Mouse (Mus musculus) c-Kit-positive CD71-positive TER-119-negative erythroid progenitor cells, embryonic 14.5 days (primary cell): Measurements from ENCODE around the gene C530025M09Rik.

Source experiments
- DNase-seq: peaks from one replicate; pipeline ENCODE4 v3.0.0-alpha.2; 2013; ENCODE audit warnings: low read depth

C530025M09Rik gene

DNA sequence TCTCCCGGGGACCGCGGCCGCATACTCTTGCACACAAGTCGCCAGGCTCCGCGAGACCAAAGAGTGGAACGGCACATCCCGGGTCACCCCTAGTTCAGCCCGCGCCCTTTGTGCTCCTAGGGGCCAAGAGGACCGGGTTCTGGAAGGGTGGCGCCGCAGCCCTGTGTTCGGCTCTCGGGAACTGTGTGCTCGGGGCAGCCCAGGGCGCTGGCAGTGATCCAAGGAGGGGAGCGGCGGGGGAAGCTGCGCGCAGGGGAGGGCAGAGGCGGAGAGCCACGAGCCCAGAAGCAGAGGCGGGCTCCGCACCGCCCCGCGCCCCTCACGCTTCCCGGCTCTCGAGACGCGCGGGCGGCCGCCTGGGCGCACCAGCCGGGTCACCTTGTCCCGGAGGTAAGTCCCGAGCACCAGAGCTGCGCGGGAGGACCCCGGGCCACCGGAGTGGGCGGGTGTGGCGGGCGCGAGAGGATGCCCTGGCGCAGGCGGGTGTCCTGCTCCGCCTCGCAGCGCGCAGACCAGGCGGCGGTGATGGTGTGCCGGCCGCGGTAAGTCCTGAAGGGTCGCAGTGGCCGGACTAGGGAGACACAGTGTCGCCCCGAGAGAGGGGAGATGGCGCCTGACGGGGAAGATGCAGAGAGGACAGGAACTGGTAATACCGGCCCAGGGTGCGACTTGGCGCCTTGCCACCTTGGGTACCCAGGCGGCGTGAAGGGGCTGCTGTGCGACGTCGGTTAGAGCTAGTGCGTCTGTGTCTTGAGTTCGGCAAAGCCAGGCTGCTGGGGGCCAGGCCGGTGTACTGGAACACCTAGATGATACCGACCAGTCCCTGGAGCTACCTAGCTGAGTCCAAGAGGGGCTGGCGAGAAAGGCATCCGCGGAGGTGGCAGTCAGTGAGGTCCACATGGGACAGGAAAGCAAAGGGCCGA is at the start of gene C530025M09Rik:
C530025M09Rik (minus strand) TSS at position 678 of the 923 bp plus-strand sequence.
- DNase-seq = no peak

DNA sequence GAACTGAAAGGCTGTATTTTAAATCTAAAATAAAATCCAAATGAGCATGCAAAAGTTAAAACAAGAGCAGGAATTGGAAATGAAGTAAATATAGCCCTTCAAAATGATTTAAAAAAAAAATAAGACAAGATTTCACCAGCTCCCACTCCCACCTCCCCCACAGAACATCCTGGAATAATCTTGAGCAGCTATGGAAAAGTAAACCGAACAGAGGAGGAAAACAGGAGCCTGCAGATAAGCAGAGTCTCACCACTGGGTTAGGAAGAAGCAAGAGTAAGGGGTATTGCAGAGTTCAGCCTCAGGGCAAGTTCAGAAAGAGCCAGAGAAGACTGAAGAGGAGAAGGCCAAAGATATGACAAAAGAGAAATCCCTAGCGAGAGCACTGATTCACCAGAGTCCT is 46.9 kb upstream of the C530025M09Rik start:
- no peak for DNase-seq

DNA sequence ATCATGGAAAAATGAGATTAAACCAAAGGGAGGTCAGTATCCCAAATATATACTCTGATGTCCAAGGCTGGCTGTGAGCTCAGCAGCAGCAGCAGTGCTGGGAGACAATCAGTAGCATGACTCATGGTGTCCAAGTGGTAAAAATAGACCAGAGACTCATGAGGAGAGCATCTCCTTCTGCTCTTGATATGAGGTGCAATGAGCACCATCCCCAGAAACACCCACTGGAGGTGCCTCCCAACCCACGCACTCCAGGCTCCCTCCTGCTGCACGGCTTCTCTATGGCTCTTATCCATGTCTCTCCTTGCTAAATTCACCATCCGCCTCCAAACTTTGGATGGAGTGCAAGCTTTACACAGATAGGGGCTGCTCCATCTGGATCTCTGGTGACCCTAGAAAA is 42.3 kb upstream of the C530025M09Rik start:
- DNase-seq = no peak

DNA sequence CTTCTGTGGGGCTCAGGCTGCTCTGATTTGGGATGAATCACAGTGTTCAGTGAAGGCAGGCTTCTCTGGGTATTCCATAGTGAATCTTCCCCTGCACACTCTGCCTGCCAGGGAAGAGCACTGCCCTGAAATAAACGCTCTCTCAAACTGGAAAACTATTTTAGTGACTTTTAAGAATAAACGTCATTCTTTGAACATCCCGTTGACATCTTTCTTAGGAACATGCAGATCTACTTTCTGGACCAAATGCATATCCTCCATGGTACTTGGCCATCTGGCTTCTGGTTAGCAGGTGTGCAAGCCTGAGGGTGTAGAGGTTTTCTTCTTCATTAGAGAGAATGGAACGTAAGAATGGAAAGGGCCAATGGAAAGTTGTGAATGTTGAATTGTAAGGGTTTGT is 41.5 kb upstream of the C530025M09Rik start:
- no peak for DNase-seq

DNA sequence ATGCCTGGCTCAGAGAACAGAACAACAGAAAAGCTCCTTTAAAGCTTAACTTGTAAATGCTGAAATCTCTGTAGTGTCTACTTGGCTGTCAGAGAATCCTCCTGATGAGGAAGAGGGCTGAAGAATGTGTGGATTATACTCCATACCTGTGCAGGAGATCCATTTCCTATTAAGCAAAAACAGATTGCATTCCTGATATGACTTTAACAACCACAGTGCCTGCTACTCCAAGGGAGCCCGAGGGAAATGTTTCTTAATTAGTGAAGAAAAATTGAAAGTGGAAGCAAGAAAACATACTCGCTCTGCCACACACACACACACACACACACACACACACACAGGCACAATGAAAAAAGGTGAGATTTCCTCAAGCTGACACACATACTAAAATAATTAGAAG is 39.5 kb upstream of the C530025M09Rik start:
- no peak for DNase-seq

DNA sequence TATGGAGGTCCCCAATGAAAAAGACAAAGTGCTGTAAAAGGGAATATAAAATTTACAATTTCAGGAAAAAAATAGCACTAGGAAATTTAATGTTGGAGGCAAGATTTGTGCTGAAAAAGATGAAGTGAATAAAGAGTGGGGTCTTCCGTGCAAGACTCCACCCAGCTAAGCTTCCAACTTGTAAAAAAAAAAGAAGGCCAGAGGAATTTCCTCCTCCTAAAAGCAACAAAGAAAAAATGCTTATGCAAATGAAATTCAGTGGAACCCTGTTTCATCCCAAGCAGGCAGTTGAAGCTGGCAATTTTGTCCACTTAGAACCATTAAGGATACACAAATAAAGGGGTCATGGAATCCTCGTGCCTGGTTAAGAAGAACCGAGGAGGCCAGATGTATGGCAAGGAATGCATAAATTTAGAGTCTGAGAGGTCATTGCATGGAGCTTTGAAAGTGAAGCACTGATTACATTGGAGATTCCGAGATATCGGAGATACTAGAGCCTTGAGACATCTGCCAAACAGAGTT is 35.0 kb upstream of the C530025M09Rik start:
- DNase-seq = no peak

DNA sequence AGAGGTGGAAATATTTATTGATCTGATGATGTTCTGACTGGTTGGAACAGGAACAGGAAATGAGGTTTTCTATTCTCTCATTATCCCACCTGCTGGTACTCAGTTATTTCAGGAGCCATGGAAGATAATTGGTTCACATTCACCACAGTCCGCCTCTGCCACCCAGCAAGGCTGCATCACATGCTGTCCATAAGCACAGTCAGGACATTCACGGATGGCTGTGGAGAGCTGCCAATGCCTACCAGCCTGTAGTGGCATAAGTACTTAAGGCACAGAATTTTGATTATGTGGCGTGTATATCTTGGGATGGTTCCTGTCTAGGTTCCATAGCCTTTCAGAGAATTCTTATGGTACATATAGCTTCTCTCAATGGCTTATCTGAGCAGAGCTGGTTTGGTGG is 30.0 kb upstream of the C530025M09Rik start:
- DNase-seq = no peak

DNA sequence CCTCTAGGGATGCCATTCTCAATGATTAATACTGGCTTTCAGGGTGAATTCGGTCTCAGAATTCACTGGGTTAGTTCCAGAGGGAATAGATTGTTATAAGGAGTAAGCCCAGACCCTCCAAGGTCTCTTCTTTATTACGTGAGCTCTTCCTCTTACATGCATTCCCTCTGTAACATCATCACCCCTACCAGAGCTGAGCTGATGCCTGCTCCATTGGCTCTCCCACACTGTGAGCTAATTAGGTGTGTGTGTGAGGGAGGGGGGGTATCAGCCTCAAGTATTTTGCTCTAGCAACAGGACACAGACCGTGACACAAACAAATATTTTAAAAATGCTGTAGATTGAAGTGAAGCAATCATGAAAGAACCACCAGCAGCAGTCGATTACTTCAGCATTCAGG is 17.8 kb upstream of the C530025M09Rik start:
- no peak for DNase-seq

DNA sequence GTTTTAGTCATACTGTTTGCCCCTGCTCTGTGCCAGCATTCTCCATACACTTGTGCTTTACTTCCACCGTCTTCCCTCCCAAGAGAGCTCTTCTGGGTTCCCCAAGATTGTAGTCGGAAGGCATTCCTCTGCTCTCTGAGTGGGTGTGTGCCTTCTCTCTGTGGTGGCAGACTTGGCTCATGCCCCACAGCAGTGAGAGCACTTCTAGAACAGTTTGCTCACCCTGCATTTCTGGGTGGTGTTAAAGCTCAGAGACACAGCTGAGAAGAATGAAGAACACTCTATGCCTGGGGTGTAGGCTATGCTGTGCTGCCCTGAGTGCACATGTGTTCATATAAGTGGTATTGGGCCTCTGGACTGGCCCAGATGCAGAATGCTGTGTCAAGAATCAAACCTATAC is 13.6 kb upstream of the C530025M09Rik start:
- no peak for DNase-seq

DNA sequence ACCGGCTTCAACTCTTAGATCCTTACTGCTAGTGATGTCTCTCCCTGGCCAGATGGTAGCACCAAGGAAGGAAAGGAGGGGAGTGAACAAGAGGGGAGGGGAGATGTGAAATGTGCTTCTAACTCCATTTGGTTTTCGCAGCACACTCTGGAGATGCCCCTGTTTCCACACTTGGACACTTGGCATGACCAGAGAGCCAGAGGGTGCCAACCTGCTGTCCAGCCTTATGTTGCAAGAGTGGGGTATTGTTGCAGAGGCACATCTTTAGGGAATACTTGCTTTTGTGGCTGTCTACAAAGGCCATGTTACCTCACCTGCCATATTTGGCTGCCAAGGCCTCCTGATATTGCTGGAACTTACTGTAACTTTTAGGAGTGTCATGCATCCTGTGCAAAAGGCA is 8.7 kb upstream of the C530025M09Rik start:
- DNase-seq = no peak

DNA sequence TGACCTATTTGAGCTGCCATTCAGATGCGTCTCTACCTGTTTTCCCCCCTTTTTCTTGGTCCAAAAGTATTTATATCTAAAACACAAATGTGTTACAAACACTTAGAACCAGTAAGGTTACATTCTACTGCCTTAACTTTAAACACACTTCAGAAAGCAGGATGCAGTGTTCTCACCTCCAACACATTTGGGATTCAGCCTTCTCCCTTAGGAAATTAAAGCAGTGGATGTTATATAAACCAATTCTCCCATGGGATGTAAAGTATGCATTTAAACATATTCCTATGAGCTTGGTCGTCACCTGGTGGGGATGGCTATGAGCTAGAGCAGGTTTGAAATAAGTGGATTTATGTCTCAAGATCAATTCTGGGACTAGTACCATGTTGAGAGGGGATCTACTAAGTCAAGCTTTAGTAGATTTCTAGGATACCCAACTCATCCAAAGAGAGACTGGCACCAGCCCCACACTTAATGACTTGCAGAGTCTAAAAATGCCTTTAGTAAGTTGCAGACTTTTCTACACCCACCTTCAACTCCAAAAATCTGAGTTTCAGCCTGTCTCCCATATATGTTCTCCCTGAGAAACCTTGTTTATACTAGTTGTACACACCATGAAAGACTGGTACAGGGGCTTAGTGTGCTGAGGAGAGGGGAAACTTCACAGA is 5.6 kb upstream of the C530025M09Rik start:
- no peak for DNase-seq

DNA sequence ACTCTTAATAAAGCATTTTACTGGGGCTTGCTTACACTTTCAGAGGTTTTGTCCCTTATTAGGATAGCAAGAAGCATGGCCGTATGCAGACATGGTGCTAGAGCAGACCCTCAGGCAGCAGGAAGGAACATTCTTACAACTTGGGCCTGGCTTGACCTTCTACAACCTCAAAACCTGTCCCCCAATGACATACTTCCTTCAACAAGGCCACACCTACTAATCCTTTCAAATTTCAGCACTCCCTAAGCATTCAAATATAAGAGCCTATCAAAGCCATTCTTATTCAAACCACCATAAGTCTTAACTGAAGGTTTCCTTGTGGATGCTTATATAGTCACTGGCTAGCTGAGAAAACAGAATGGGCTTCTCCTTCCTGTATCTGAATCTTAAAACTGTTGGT is 4.1 kb upstream of the C530025M09Rik start:
- no peak for DNase-seq

DNA sequence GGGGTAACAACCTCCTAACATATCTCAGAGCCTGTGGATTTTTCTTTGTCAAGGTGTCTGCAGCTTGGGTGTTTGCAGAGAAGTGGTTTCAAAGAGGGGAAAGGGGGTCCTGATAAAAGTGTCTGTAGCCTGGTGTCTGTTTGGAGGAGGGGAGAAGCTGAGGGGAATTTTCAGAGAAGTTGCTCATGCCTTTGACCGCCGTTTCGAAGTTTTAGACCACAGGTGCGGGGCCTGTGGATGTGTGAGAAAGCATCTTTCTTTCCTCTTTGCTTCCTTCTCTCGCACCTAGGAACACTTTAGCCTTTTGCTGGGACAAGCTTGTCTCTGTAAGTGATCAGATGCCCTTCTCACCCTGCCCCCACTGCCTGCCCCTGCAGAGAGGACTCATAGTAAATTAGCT is 1.3 kb upstream of the C530025M09Rik start:
- DNase-seq = no peak

DNA sequence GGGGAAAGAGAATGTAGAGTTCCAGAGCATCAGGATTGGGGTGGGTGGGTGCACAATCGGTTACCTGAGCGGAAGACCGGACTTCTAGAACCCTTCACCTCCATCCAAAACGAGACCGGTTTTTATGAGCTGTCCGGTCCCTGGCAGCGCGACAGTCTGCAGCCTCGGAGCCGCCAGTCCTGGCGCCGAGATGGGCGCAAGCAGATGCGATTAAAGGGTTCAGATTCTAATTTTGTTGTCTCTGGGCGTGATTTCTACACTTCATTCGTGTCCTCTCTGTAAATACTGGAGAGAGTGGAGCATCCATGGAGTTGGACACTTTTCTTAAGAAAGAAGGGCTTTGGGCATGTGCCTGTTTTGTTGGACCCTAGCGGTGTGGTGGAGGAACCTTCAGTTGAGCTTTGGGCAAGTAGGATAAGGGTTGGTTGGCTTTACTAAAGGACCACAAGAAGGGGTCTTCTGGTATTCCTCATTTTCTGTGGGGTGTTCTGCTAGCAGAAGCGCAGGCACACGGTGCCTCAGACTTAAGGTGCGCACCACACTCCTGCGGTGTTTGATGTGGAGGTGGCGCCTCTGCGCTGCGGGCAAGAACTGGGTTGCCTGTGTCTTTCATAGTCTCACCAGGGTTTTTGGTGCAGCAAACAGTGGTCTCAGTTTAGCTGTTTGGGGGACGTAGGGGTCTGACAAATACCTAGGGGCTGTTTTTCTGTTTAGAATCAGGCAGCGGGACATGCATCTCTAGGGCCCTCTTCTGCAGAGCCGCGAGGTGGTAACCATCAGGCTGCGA is 639 bp upstream of the C530025M09Rik start:
- DNase-seq = no peak

DNA sequence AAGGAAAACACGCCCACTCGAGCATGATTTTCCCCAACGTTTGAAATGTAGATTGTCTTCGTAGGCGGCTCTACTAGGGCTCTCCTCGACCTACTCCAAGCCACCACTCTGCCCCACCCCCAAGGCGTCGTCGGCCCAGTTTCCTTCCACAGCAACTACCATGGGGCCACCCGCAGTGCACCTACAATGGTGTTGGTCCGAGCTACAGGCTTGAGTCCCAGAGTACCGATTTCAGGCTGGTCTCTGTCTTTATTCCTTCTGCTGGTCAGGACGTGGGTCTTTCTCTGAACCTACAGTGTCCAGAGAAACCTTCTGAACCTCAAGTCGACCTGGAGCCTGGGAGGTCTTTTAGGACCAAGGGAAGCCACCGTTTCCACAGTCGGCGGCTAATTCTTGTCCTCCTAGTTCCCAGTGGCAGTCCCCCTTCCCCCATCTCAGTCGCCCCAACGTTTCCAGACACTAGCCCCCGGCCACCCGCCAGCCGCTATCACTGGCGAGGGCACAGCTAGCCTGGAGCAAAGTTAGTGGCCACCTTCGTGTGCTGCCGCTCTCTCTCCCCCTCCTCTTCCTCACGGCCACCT is 968 bp downstream of the C530025M09Rik start:
- no peak for DNase-seq

DNA sequence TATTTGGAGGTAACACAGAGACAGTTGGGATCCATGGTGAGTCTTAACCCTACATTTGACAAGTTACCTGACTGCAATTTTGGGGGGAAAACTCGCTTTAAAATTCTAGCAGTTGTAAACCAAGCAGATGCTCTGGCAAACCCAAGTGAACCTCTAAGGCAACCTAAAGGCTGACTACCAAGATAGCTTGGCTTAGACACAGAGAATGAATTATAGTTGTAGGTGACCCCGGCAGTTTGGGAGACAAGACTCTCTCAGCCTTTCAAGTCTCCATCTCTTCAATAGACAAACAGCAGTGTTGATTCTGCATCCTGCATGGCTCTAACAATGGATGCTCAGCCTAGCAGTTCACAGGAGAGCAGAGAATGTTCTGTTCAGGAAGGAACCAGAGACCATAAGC is 2.1 kb downstream of the C530025M09Rik start, which contains the start of gene Syndig1:
Syndig1 (plus strand) TSS at position 301 of the 400 bp plus-strand sequence.
- DNase-seq = no peak

DNA sequence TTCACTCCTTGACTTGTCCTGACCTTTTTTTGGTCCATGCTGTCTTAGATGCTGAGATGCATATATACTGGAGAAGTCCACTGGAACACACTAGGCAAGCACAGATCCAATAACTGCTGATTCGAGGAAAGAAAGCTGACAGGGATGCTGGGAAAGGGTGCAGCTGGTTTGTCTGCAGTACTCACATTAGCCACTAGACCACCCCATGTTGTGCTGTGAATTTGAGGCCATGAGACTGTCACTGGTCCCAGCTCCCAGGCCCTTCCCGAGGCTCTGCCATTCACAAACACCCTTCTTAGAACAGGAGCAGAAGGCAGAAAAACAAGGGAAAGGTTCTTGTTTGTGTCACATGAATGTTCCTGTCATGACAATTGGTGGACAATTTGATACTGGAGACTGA is 10.8 kb downstream of the C530025M09Rik start:
- no peak for DNase-seq

DNA sequence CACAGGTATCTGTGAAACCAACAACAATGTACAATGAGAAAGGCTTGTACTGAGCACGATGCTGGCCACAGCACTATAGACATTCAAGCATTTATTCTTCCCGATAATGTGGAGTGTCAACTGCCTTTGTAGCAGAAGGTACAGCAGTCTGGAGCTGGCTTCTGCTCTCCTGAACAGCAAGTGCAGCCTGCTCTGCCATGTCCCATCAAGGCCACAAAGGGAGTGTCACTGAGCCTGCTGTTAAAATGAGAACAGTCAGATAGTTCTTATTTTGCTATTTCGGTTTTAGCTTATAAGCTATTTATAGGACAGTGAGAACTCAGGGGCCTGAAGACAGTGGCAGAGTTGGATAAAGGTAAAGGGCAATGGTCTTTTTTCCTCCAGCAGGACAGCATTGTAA is 11.3 kb downstream of the C530025M09Rik start:
- no peak for DNase-seq

DNA sequence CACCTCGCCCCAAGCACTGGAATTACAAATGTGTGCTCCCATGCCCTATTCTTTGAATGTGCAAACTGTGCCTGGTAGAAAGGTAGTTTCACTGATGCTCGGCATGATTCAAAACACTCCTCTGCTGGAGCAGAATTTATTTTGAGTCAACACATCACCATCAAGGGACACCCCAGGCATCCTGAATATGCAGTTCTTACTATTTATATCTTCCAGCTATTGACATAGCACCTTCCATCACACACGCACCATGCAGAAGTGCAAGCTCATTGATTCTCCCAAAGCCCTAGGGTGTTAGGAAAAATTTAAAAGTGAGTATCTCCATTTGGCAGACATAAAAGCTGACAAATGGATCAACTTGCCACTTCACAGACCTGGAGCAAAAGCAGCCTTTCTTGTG is 12.6 kb downstream of the C530025M09Rik start:
- no peak for DNase-seq

DNA sequence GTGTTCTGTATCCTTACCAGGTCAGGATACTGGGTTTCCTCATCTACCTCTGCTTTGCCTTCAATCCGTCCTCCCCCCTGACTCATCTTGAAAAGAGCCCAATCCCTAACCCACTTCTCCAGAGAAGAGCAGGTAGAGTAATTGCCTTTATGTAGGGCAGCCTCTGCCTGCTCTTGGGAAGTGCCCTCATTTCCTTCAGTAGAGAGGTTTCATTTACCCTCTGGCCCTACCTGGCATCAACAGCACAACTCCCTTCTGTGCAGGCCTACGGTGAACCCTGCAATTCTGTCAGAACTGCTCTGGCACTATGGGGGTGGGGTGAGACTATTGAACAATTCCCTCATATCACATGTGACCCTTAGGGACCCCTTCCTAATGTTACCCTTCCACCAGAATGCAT is 18.1 kb downstream of the C530025M09Rik start:
- DNase-seq = no peak

DNA sequence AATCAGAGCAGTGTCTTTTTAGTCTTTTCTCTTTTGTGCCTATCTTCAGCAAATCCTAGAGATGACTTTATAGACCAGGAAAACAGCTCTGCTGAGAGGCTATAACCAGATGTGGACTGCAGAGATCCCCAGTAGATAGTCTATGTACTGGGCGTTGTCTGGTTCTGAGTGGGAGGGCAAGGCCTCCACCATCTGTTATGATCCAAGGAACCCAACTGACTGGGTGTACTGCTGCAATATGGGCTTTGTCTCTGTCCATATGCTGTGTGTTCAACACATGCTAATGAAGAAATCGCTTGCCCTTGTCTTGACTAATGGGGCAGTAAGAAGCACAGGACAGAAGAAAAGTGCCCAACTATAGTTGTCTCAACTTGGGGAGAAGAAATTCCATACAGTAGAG is 25.8 kb downstream of the C530025M09Rik start:
- DNase-seq = no peak

DNA sequence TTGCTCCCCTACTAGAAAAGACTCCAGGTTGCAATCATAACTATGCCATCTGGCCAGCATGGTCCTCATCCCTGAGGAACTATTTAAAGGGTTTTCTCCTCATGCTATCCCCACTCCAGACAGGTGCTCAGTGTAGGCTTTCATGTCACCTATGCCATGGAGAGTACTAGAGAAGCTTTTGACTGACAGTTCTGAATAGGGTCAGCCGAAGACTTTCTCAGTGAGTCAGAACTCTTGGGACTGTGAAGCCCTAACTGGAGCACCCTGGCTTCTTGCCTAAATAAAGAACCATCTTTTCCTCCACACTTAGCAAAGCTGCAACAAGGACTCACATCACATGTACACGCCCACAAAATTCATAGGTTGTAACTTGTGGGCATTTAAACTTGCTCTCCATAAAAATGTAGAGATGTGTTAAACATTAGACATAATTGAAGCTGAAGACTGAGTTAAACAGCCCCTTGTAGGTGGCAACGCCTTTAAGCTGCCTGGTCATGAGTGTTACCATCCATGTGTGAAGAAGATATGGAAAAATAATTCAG is 26.3 kb downstream of the C530025M09Rik start:
- no peak for DNase-seq
